Mouse (Mus musculus) testis, postnatal 10 days (tissue): ENCODE data around the gene Dnmt3c.

Experiments used
- DNase-seq: peaks from one replicate; pipeline ENCODE4 v3.0.0; 2021; ENCODE audit warnings: low spot score

The Dnmt3c gene

GRCm38 (mm10) chr2:153723098-153723497 is 26.6 kb downstream of the Dnmt3c start:
- DNase-seq, result no peak

DNA sequence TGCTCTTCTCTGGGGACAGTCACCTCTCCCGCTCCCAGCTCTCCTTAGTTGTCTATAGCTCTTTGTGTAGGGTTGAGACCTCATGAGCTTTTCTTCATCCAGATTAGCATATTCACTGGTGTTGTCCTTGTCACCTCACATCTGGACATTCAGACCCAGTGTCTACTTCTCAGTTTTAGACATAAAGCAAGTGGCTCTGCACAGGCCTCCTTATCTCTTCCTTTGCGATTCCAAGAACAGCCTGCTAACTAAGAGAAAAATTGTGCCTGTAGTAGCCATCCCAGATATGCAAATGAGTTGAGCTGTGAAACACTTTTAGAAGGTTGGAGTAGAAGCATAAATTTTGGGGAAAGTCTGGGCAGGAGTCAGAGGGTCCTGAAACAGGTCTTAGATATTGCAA is 28.0 kb downstream of the Dnmt3c start:
- no peak for DNase-seq

DNA sequence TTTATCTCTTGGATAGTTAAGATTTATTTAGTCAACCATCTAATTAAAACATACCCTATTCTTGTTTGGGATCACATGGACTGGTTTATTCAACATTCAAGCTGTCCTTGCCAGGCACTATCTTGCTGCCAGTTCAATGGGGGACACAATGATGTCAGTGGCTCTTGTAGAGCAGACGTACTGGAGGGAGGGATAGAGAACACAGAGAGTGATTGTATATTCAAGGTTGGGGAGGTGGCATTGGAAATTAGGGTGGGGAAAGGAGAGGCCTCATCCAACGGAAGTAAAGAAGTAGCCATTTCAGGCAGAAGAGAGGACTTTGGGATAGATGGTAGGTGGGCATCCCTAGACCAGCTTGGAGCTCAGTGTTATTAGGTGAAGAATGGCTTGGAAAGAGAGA is 28.4 kb downstream of the Dnmt3c start:
- DNase-seq, result no peak

- no peak for DNase-seq
These were observed 28.8 kb downstream of the Dnmt3c start for GRCm38 (mm10) chr2:153725291-153725690.

- DNase-seq, result no peak
These were observed 37.6 kb downstream of the Dnmt3c start for GRCm38 (mm10) chr2:153734033-153734432.

DNA sequence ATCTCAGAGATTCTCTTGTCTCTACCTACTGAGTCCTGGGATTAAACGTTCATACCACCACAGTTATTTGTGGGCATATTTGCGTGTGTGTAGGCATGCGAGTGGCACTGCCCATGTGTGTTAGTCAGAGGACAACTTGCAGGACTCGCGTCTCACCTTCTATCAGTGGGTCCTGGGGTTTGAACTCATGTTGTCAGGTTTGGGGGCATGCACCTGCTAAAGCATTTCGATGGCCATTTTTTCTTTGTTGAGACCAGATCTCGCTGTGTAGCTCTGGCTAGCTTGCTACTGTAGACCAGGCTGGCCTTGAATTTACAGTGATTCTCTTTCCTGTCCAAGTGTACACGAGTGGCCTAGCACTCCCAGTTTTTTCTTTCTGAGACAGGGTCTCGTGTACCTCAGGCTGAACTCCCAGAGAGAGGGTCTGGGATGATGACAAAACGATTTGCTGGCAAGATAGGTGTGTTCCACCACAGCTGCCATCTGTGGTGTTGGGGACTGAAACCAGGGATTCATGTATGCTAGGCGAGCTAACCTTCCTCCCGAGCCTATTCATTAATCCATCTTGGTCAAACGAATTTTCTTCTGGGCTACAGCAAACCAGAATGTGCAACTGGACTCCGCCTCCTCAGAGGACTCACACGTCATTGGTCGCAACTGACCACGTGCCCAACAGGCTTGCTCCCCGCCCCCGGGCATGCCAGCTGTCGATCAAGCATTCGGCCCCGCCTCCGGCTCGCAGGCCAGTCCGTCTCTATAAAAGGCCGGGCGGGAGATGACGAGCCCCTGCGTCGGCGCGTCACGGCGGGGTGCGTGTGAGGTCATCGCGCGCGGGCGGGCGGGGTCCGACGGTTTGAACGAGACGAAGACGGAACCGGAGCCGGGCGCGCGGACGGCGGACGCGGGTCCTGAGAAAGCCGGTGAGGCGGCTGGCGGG is 44.3 kb downstream of the Dnmt3c start, which contains the start of gene Mapre1:
Gene Mapre1, plus strand, starts transcription at position 775 of the 937 bp plus-strand sequence.
- peak; percentile 100 for DNase-seq

DNA sequence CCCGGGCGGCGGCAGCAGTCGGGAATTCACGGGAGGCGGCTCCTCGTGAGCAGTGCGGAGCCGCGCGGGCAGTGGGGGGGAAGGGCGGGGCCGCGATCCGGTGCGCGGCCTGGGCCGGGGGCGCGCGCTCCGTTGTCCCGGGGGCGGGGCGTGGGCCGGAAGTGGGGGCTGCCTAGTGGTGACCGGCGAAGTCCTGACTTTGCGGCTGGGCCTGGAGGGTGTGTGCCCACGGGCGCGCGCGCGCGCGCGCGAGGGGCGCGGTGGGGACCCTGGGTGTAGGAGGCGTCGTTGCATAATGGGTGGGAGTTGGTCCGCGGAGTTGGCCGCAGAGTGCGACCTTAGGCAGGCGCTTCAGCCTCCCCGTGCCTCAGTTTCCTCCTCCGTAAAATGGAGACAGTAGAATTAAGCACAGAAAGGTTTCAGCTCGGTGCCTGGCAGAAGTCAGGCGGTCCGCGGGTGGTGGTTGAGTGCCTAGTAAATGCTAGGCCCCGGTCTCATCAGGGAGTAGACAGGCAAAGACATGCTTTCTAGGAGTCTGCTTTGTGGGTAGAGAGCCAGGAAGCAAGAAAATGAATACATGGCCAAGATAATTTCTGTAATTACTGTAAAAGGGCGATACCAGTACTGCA is 45.1 kb downstream of the Dnmt3c start:
- peak; percentile 93 for DNase-seq

DNA sequence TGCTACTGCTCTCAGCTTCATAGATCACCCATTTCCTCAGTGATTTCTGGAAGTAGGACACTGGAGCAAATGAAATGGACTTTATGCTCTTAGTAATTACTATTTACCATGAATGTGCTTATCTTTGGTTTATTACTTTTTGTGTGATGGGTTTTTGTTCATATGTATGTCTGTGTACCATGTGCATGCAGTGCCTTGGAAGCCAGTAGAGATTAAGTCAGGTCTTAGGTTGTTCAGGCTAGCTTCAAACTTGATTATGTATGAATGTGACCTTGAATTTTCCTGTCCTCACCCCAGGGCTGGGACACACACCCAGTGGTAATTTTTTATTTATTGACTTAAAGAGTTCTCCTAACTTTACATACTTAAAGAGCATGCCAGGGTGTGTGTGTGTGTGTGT is 51.5 kb downstream of the Dnmt3c start:
- no peak for DNase-seq

- DNase-seq, result no peak
These were observed 53.9 kb downstream of the Dnmt3c start for GRCm38 (mm10) chr2:153750363-153750762.

- DNase-seq, result no peak
These were observed 65.7 kb downstream of the Dnmt3c start for GRCm38 (mm10) chr2:153762121-153762520.

GRCm38 (mm10) chr2:153767484-153767883 is 71.0 kb downstream of the Dnmt3c start:
- DNase-seq, result no peak

DNA sequence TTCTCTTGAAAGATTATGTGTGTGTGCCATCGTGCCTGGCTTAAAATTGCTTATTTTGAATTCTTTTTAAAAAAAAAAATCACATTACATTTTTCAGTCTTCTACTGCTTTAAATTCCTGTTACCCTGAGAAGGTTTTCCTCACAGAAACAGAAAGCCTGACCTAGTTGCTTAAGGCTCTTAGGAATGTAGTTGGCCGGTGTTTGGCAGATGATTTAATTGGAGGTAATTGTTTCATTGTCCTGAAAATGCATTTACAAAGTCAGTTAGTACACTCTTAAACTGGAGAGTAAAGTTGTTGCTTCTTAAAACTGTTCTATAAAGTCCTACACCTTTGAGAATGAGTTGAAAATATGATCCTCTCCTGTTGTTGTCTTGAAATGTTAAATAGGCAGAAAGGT is 72.4 kb downstream of the Dnmt3c start:
- no peak for DNase-seq

DNA sequence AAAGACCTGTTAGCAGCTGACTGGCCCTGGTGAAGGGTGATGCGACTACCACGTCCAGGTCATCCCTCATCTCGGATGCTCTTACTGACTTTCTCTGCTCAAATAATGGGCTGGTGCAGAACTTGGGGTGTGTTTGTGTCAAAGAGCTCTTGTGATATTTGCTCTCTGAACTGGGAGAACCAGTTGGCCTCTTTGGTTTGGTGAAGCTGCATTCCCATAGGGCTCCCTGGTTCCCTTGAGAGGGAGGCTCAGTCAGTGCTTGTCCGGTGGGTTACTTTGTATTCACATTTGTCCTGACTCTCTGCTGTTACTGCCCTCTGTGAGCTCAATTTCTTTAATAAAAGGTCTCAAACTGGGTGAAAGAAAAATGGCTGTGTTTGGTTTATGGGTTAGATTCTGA is 76.5 kb downstream of the Dnmt3c start:
- DNase-seq, result no peak

DNA sequence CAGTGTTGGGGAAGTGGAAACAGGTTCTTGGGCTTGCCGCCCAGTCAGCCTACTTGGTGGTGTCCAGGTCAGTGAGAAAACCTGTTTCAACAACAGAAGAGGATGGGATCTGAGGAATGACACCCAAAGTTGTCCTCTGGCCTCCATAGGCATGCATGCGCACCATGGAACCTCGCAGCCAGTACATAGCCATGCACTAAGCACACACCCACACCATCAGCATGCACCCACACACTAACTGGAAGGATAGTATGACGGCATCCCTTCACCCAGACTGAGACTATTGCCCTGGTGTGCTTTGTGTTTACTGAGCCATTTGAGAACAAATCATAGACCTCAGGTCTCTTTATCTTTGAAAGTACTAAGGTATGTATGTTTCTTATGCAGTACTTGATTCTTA is 79.0 kb downstream of the Dnmt3c start:
- DNase-seq, result no peak

- DNase-seq, result peak; percentile 94
These were observed 82.3 kb downstream of the Dnmt3c start for GRCm38 (mm10) chr2:153778638-153779362.
